In genomic region chr11:30372924-30373323, GRCm38 (mm10) we compare ENCODE assay signal across 22 mouse cellular contexts.
DNase-seq lines count a peak whose midpoint lies in the region; ATAC-seq and TF ChIP-seq lines count a peak whose summit lies in the region.
"Had no signal": no experiment of that assay in that cellular context is flagged by ENCODE, and none has a peak within 500 bp of the region (broad histone marks: within the 10 kb centered on the region; RNA-seq: fewer than 3 reads in every experiment).

No protein-coding gene starts in this region.

- no peaks in the 10 kb centered on the region for H3K9me3 ChIP-seq in forebrain, embryonic 15.5 days
- H3K9me3 ChIP-seq in forebrain, embryonic 13.5 days (replicated peaks): no peaks in the 10 kb centered on the region
- H3K9me3 ChIP-seq in forebrain, postnatal 0 days (ENCODE audit: low read length): no peaks in the 10 kb centered on the region
- no peaks in the 10 kb centered on the region for H3K9me3 ChIP-seq in forebrain, embryonic 16.5 days (ENCODE audit: control insufficient read depth, low read length)
- H3K9me3 ChIP-seq in midbrain, postnatal 0 days (ENCODE audit: low read length): no peaks in the 10 kb centered on the region
- H3K9me3 ChIP-seq in midbrain, embryonic 13.5 days: no peaks in the 10 kb centered on the region
- H3K9me3 ChIP-seq: G1E had no signal

- H3K4me1 ChIP-seq in forebrain, embryonic 15.5 days: no peaks in the 10 kb centered on the region
- no peaks in the 10 kb centered on the region for H3K4me1 ChIP-seq in forebrain, embryonic 13.5 days
- H3K4me1 ChIP-seq in forebrain, postnatal 0 days (ENCODE audit: insufficient read depth): peaks cover 9% of the 10 kb centered on the region
- no peaks in the 10 kb centered on the region; the same call in 1 of the 2 replicates for H3K4me1 ChIP-seq in forebrain, embryonic 16.5 days (replicated peaks; ENCODE audit: control insufficient read depth, insufficient read depth, low read length)
- no peaks in the 10 kb centered on the region for H3K4me1 ChIP-seq in midbrain, postnatal 0 days (ENCODE audit: insufficient read depth, low read length)
- H3K4me1 ChIP-seq in midbrain, embryonic 13.5 days (replicated peaks): no peaks in the 10 kb centered on the region

- peak; percentile 66; the same call in 1 of the 2 replicates for ATAC-seq in forebrain, embryonic 15.5 days (replicated peaks)
- ATAC-seq in forebrain, embryonic 13.5 days: no peak
- peak; percentile 78 for ATAC-seq in forebrain, postnatal 0 days
- no peak for ATAC-seq in forebrain, embryonic 16.5 days
- 0 out of 2 replicates have a peak, but pooled peaks have one; percentile 64 for ATAC-seq in midbrain, postnatal 0 days (ENCODE audit: low FRiP score)
- no peak for ATAC-seq in midbrain, embryonic 13.5 days
- ATAC-seq: activated CD4-positive, CD25-positive, alpha-beta regulatory T cell, adult 4 months; CD4-positive, CD25-positive, alpha-beta regulatory T cell, adult 4 months; Patski had no signal

- no peak overlapping the region for H3K4me3 ChIP-seq in forebrain, embryonic 15.5 days
- H3K4me3 ChIP-seq in forebrain, embryonic 13.5 days: no peak overlapping the region
- no peak overlapping the region for H3K4me3 ChIP-seq in forebrain, postnatal 0 days (ENCODE audit: low read depth, low read length)
- no peak overlapping the region for H3K4me3 ChIP-seq in forebrain, embryonic 16.5 days (replicated peaks; ENCODE audit: low read length)
- H3K4me3 ChIP-seq in layer of hippocampus, adult 2 months: no peak overlapping the region
- H3K4me3 ChIP-seq in midbrain, postnatal 0 days (ENCODE audit: low read depth, low read length): no peak overlapping the region
- H3K4me3 ChIP-seq in midbrain, embryonic 13.5 days (replicated peaks): no peak overlapping the region

- DNase-seq in forebrain, postnatal 0 days: no peak
- DNase-seq in layer of hippocampus, adult 2 months (ENCODE audit: low spot score in 2 of 2): no peak
- DNase-seq in layer of hippocampus, postnatal 25 days (ENCODE audit: extremely low spot score in 1 of 2, low spot score in 1 of 2): no peak
- no peak for DNase-seq in midbrain, postnatal 0 days (ENCODE audit: low spot score)
- DNase-seq: adrenal gland, adult 2 months; adrenal gland, adult 8-10 months; adrenal gland, postnatal 10 days; adrenal gland, postnatal 14 days; adrenal gland, postnatal 25 days; adrenal gland, postnatal 36 days; B cell, adult 2 months; cerebellum, adult 11 months; cerebellum, adult 11-12 months had no signal

- TF ChIP-seq CTCF in forebrain, postnatal 0 days (IDR thresholded peaks at IDR 0.05; ENCODE audit: low read depth): no peak
- no peak for TF ChIP-seq CTCF in layer of hippocampus, adult 2 months (conservative IDR thresholded peaks at IDR 0.05)
- no peak for TF ChIP-seq CTCF in midbrain, postnatal 0 days (IDR thresholded peaks at IDR 0.05)

- H3K4me2 ChIP-seq in forebrain, embryonic 15.5 days (replicated peaks): no peak overlapping the region
- H3K4me2 ChIP-seq in forebrain, embryonic 13.5 days: no peak overlapping the region
- no peak overlapping the region for H3K4me2 ChIP-seq in forebrain, postnatal 0 days (ENCODE audit: low read depth)
- no peak overlapping the region for H3K4me2 ChIP-seq in forebrain, embryonic 16.5 days (ENCODE audit: low read length)
- H3K4me2 ChIP-seq in midbrain, postnatal 0 days (ENCODE audit: low read depth, low read length, poor library complexity, severe bottlenecking): no peak overlapping the region
- H3K4me2 ChIP-seq in midbrain, embryonic 13.5 days (replicated peaks): no peak overlapping the region

- H3K36me3 ChIP-seq in forebrain, embryonic 15.5 days: no peaks in the 10 kb centered on the region
- no peaks in the 10 kb centered on the region for H3K36me3 ChIP-seq in forebrain, embryonic 13.5 days (ENCODE audit: poor library complexity, severe bottlenecking)
- H3K36me3 ChIP-seq in forebrain, postnatal 0 days (ENCODE audit: insufficient read depth): no peaks in the 10 kb centered on the region
- H3K36me3 ChIP-seq in forebrain, embryonic 16.5 days (ENCODE audit: control insufficient read depth, insufficient read depth): no peaks in the 10 kb centered on the region
- H3K36me3 ChIP-seq in midbrain, postnatal 0 days (ENCODE audit: insufficient read depth, low read length): no peaks in the 10 kb centered on the region
- H3K36me3 ChIP-seq in midbrain, embryonic 13.5 days: no peaks in the 10 kb centered on the region
- H3K36me3 ChIP-seq: G1E had no signal

- no peak overlapping the region for H3K27ac ChIP-seq in forebrain, embryonic 15.5 days (replicated peaks)
- H3K27ac ChIP-seq in forebrain, embryonic 13.5 days: no peak overlapping the region
- H3K27ac ChIP-seq in forebrain, postnatal 0 days (ENCODE audit: low read depth, low read length): peak overlapping the region; percentile 57; the same call in 1 of the 2 replicates
- no peak overlapping the region for H3K27ac ChIP-seq in forebrain, embryonic 16.5 days (ENCODE audit: low read length)
- peak overlapping the region; percentile 73 for H3K27ac ChIP-seq in layer of hippocampus, adult 2 months
- no peak overlapping the region for H3K27ac ChIP-seq in midbrain, postnatal 0 days (ENCODE audit: low read depth, low read length)
- H3K27ac ChIP-seq in midbrain, embryonic 13.5 days: no peak overlapping the region

- H3K9ac ChIP-seq in forebrain, embryonic 15.5 days (replicated peaks): no peak overlapping the region
- H3K9ac ChIP-seq in forebrain, embryonic 13.5 days: no peak overlapping the region
- H3K9ac ChIP-seq in forebrain, postnatal 0 days: no peak overlapping the region
- H3K9ac ChIP-seq in forebrain, embryonic 16.5 days (replicated peaks; ENCODE audit: low read depth, low read length): no peak overlapping the region
- no peak overlapping the region for H3K9ac ChIP-seq in midbrain, postnatal 0 days (replicated peaks; ENCODE audit: low read length, poor library complexity, severe bottlenecking)
- H3K9ac ChIP-seq in midbrain, embryonic 13.5 days (replicated peaks): no peak overlapping the region

- no peaks in the 10 kb centered on the region for H3K27me3 ChIP-seq in forebrain, embryonic 15.5 days
- H3K27me3 ChIP-seq in forebrain, embryonic 13.5 days: no peaks in the 10 kb centered on the region
- H3K27me3 ChIP-seq in forebrain, postnatal 0 days (ENCODE audit: insufficient read depth, low read length): no peaks in the 10 kb centered on the region
- H3K27me3 ChIP-seq in forebrain, embryonic 16.5 days (replicated peaks; ENCODE audit: control insufficient read depth, insufficient read depth, low read length): no peaks in the 10 kb centered on the region
- H3K27me3 ChIP-seq in midbrain, postnatal 0 days (ENCODE audit: insufficient read depth, low read length): no peaks in the 10 kb centered on the region
- no peaks in the 10 kb centered on the region for H3K27me3 ChIP-seq in midbrain, embryonic 13.5 days
- H3K27me3 ChIP-seq: CH12.LX, Patski had no signal

Comparison
In these comparisons a context has a peak if more than half of its experiments do, and no peak if none do; other contexts are left out.
1. ATAC-seq: peak in forebrain, embryonic 15.5 days (single experiment), forebrain, postnatal 0 days (single experiment) and midbrain, postnatal 0 days (single experiment); none in forebrain, embryonic 13.5 days (single experiment), forebrain, embryonic 16.5 days (single experiment) and midbrain, embryonic 13.5 days (single experiment).
2. H3K27ac ChIP-seq: peak in forebrain, postnatal 0 days (single experiment) and layer of hippocampus, adult 2 months (single experiment); none in forebrain, embryonic 15.5 days (single experiment), forebrain, embryonic 13.5 days (single experiment), forebrain, embryonic 16.5 days (single experiment), midbrain, postnatal 0 days (single experiment) and midbrain, embryonic 13.5 days (single experiment).